Mouse (Mus musculus): Measurements from ENCODE around the gene Prg2.

GRCm38 (mm10) chr2:85006600-85006999 is 26.3 kb downstream of the Prg2 start:
- TF ChIP-seq CTCF (IDR thresholded peaks at IDR 0.05; ENCODE audit: low read depth, low read length) (no peak), POLR2A (IDR thresholded peaks at IDR 0.05; ENCODE audit: borderline replicate concordance, low read depth, low read length) (no peak)

All from bone marrow macrophage, adult 2 months (primary cell).